Mouse (Mus musculus) liver, embryonic 14.5 days (tissue): Measurements from ENCODE around the gene Htr5b. TPM values are rescaled to one million over a fixed set of nuclear protein-coding genes. Genes with fewer than 3 reads are reported as not detected.

Experiments
- ATAC-seq: fragments of 200-750 bp; cut with Nextera tagmentation; 2 replicates; pipeline ENCODE4 v1.8.0; 2017; ENCODE audit warnings: moderate number of reproducible peaks, mild to moderate bottlenecking, moderate library complexity; ENCODE audit not compliant: insufficient read depth
- DNase-seq, 3 experiments: peaks; one replicate each; pipeline ENCODE4 v3.0.0-alpha.2; 2012 to 2013; ENCODE audit warnings: low read depth in 3 of 3, low spot score in 3 of 3
- H3K27ac ChIP-seq: fragments of 300-500 bp; sonication (generic); 2 replicates; pipeline ENCODE4 v1.5.1; 2014; ENCODE audit warnings: moderate library complexity, mild to moderate bottlenecking, control low read depth, inconsistent platforms
- H3K27me3 ChIP-seq: fragments of 300-500 bp; sonication (generic); 2 replicates; pipeline ENCODE4 v1.6.1; 2014; ENCODE audit warnings: mild to moderate bottlenecking, low read length, moderate library complexity; ENCODE audit not compliant: control insufficient read depth, insufficient read depth
- H3K36me3 ChIP-seq: fragments of 300-500 bp; sonication (generic); replicated peaks from 2 replicates; pipeline ENCODE4 v1.6.1; 2014; ENCODE audit warnings: low read depth; ENCODE audit not compliant: control insufficient read depth, insufficient read depth
- H3K4me1 ChIP-seq, 2 experiments: fragments of 200-500 bp in 1 of 2; fragments of 300-500 bp in 1 of 2; sonication (generic) in 1 of 2; replicated peaks; 2 replicates each; pipeline ENCODE4 v1.6.1; 2012 to 2014; ENCODE audit warnings: antibody characterized with exemption in 1 of 2, inconsistent platforms in 1 of 2, low read length in 1 of 2; ENCODE audit not compliant: control insufficient read depth in 2 of 2, insufficient read depth in 2 of 2
- H3K4me2 ChIP-seq: fragments of 300-500 bp; sonication (generic); 2 replicates; pipeline ENCODE4 v1.6.1; 2014; ENCODE audit warnings: low read depth, mild to moderate bottlenecking, control low read depth, moderate library complexity
- H3K4me3 ChIP-seq, 2 experiments: fragments of 200-500 bp in 1 of 2; fragments of 300-500 bp in 1 of 2; sonication (generic) in 1 of 2; 2 replicates each; pipeline ENCODE4 v1.5.1; 2012 to 2014; ENCODE audit warnings: low read depth in 2 of 2, low read length in 2 of 2, mild to moderate bottlenecking in 2 of 2, control low read depth in 1 of 2, inconsistent platforms in 1 of 2, moderate library complexity in 1 of 2; ENCODE audit not compliant: insufficient read depth in 1 of 2
- H3K9ac ChIP-seq: fragments of 300-500 bp; sonication (generic); replicated peaks from 2 replicates; pipeline ENCODE4 v1.6.1; 2014; ENCODE audit warnings: mild to moderate bottlenecking, control low read depth, moderate library complexity
- H3K9me3 ChIP-seq: fragments of 300-500 bp; sonication (generic); 2 replicates; pipeline ENCODE4 v1.6.1; 2016; ENCODE audit warnings: low read length, mixed read lengths; ENCODE audit not compliant: control insufficient read depth
- CTCF ChIP-seq: IDR thresholded peaks from 2 replicates; pipeline ENCODE4 v1.5.1; 2016; ENCODE audit warnings: antibody characterized with exemption, low read depth, control low read depth
- EP300 ChIP-seq: IDR thresholded peaks from 2 replicates; pipeline ENCODE4 v1.6.1; 2016; ENCODE audit warnings: antibody characterized with exemption, low read depth
- WGBS: fragments of 180-500 bp; shearing (Covaris S2); extraction: QIAGEN DNeasy Blood & Tissue Kit; methylation state at CpG from one replicate; pipeline ENCODE4 v1.1.7; 2014; ENCODE audit not compliant: insufficient replicate concordance; 5-methylcytosine and 5-hydroxymethylcytosine counted together
- polyA plus RNA-seq, 2 experiments: library from polyadenylated mRNA; depleted of rRNA in 1 of 2; stranded (reverse) in 1 of 2; unstranded in 1 of 2; fragments of >200 nt; fragmentation: Nextera tagmentation in 1 of 2; extraction: Ambion mirVana in 1 of 2; gene quantifications; 2 replicates each; pipeline versions ENCODE4 v1.2.1 to v1.2.3; 2012 to 2014

The Htr5b gene
- polyA plus RNA-seq, 2 experiments, result not detected

DNA sequence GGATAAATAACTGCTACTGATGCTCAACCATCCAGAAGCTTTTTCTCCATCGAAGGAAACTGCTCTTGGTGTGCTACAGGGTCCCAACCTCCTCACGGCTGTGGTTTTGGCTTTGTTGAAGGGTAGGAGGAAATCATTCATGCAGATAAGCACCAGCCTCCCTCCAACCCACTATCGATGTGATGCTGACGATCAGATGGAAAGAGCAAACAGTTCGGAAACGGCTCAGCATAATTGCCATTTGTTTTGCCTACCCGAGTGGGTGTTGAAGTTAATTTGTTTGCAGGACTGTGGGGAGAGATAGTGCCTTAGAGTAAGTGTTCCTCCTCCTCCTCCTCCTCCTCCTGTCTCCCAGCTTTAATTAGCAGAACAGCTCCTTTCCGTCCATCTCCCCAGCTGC lies 12.1 kb upstream of the Htr5b start:
- Histone ChIP-seq H3K27me3 (no peaks in the 10 kb centered on the region), H3K27ac (no peak overlapping the region), H3K36me3 (no peaks in the 10 kb centered on the region), H3K4me3 (no peak overlapping the region), H3K9ac (no peak overlapping the region), H3K4me1 (no peaks in the 10 kb centered on the region), H3K4me2 (no peak overlapping the region), H3K9me3 (no peaks in the 10 kb centered on the region)
- no peak for ATAC-seq
- no peak for DNase-seq
- WGBS, result 20% methylated on average over 8 of the region's 8 CpGs
- TF ChIP-seq CTCF (no peak), EP300 (no peak)

DNA sequence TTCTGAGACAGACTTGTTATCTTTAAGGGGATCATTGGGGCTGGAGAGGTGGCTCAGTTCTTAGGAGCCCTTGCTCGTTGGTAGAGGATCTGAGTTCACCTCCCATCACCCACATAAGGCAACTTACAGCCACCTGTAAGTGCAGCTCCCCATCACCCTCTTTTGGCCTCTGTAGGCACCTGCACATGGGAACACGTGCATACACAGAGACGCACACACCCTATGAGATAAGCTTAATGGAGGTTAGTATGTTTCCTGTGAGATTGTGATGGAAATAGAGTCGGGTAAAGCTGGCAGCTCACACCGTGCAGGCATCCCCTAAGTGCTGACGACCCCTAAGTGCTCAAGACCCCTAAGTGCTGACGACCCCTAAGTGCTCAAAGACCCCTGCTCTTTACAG lies 3.2 kb upstream of the Htr5b start:
- H3K36me3 ChIP-seq, result no peaks in the 10 kb centered on the region
- H3K4me3 ChIP-seq, result no peak overlapping the region
- peaks cover 14% of the 10 kb centered on the region for H3K27me3 ChIP-seq
- H3K9ac ChIP-seq, result no peak overlapping the region
- TF ChIP-seq EP300, result no peak
- TF ChIP-seq CTCF, result no peak
- ATAC-seq, result no peak
- H3K4me2 ChIP-seq, result no peak overlapping the region
- H3K27ac ChIP-seq, result no peak overlapping the region
- no peaks in the 10 kb centered on the region for H3K9me3 ChIP-seq
- no peak for DNase-seq
- H3K4me1 ChIP-seq, result no peaks in the 10 kb centered on the region
- 29% methylated on average over 7 of the region's 7 CpGs for WGBS

DNA sequence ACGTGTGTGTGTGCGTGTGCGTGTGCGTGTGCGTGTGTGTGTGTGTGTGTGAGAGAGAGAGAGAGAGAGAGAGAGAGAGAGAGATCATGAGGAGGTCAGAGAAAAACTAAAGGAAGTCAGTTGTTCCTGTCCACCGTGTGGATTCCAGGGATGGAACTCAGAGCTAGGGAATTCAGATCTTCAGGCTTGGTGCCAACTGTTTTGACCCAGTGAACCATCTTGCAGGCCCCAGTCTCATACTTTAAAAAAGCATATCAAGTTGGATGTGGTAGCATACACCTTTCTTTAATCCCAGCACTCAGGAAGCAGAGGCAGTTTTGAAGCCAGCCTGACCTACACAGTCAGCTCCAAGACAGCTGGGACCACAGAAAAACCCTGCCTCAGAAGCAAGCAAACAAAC lies 1.0 kb upstream of the Htr5b start:
- DNase-seq, result no peak
- Histone ChIP-seq H3K27ac (no peak overlapping the region), H3K36me3 (no peaks in the 10 kb centered on the region), H3K27me3 (peaks cover 14% of the 10 kb centered on the region), H3K9ac (no peak overlapping the region), H3K4me1 (no peaks in the 10 kb centered on the region), H3K4me3 (no peak overlapping the region), H3K9me3 (no peaks in the 10 kb centered on the region), H3K4me2 (no peak overlapping the region)
- TF ChIP-seq CTCF (no peak), EP300 (no peak)
- no peak for ATAC-seq
- 72% methylated on average over 6 of the region's 6 CpGs for WGBS

DNA sequence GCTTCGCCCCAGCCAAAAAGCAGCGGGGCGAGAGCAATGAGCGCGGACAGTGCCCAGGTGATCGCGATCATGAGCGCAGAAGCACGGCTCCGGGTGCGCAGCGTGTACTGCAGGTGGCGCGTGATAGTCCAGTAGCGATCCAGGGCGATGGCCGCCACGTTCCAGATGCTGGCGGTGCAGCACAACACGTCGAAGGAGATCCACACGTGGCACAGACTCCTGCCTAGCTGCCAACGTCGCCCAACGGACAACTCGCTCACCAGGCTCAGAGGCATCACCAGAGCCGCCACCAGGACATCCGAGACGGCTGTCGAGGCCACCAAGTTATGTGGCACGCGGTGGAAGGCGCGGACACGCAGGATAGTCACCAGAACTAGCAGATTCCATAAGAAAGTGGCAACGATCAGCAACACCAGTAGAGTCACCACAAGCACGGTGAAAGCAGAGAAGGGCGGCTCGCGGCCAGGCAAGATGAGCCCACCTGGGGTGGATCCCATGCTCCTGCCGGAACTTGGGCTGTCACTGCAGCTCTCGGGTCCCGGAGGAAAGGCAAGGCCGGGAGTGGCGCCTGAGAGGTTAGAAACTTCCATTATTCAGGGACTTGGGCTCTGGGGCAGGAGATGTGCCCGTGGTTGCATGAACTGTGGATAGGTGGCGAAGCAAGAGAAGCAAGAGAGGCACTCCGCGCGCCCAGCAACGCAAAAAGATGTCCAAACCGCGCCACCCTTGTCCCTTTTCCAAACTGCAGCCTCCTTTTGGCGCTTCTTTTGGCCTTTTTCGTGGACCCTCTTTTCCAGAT lies 466 bp downstream of the Htr5b start:
- H3K27ac ChIP-seq, result no peak overlapping the region
- H3K9ac ChIP-seq, result no peak overlapping the region
- H3K4me1 ChIP-seq, result no peaks in the 10 kb centered on the region
- no peak for TF ChIP-seq CTCF
- no peak for TF ChIP-seq EP300
- no peaks in the 10 kb centered on the region for H3K36me3 ChIP-seq
- DNase-seq (no peak), ATAC-seq (no peak)
- 15% methylated on average over 55 of the region's 55 CpGs for WGBS
- peaks cover 14% of the 10 kb centered on the region for H3K27me3 ChIP-seq
- no peak overlapping the region for H3K4me3 ChIP-seq
- H3K4me2 ChIP-seq, result peak overlapping the region; percentile 8; the same call in 1 of the 2 replicates
- H3K9me3 ChIP-seq, result no peaks in the 10 kb centered on the region

DNA sequence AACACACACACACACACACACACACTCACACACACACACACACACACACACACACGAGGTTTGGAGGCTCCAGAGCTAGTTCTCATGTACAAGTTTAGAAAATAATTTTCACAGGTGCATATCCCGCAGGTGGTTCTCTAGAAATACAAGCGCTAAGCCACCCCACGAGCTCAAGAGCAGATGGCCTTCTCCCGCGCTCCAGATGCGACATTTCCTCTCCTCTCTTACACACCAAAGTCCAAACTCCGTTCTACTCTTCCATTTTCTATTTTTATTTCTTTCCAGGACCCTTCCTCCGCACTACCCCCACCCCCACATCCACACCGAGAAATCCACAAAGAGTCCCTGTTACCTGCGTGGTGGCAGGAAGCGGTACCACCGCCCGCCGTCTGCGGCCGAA lies 1.2 kb downstream of the Htr5b start:
- no peak overlapping the region for H3K4me3 ChIP-seq
- ATAC-seq, result no peak
- H3K9me3 ChIP-seq, result no peaks in the 10 kb centered on the region

More for the DNA sequence above, 1.2 kb downstream of the Htr5b start:
- no peak overlapping the region for H3K27ac ChIP-seq
- DNase-seq, result no peak
- H3K4me1 ChIP-seq, result no peaks in the 10 kb centered on the region
- H3K36me3 ChIP-seq, result no peaks in the 10 kb centered on the region
- TF ChIP-seq EP300, result no peak
- no peak for TF ChIP-seq CTCF
- H3K9ac ChIP-seq, result no peak overlapping the region
- WGBS, result 46% methylated on average over 17 of the region's 17 CpGs
- no peak overlapping the region for H3K4me2 ChIP-seq
- H3K27me3 ChIP-seq, result peaks cover 14% of the 10 kb centered on the region
